Mouse (Mus musculus) thymus, postnatal 36 days (tissue): ENCODE results near the gene Pacs2.

ENCODE experiments used
- DNase-seq, 2 experiments: peaks; one replicate each; pipeline ENCODE4 v3.0.0; 2022; ENCODE audit warnings: mixed read lengths in 2 of 2

Pacs2 gene

DNA sequence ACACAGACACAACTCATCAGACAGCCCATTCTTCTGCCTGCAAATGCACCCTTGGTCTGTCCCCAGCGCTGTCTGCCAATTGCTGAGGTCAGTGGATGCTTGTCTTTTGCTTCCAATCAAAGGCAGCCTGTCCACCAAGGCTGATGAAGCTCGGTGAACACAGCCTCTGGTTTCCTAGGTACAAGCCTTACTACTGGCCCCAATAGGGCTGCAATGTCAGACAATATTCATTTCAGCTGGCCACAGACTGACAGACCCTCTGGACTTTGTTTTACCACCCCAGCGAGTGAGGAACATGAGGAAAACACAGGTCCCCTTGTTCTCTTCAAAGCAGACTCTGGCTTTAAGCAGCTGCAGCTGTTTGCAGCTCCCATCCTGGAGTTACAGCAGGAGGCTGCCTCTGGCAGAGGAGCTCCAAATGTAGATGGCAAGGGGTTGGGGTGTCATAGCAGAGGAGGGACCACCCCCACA, 1.3 kb upstream of the Pacs2 start:
- no peak for DNase-seq

DNA sequence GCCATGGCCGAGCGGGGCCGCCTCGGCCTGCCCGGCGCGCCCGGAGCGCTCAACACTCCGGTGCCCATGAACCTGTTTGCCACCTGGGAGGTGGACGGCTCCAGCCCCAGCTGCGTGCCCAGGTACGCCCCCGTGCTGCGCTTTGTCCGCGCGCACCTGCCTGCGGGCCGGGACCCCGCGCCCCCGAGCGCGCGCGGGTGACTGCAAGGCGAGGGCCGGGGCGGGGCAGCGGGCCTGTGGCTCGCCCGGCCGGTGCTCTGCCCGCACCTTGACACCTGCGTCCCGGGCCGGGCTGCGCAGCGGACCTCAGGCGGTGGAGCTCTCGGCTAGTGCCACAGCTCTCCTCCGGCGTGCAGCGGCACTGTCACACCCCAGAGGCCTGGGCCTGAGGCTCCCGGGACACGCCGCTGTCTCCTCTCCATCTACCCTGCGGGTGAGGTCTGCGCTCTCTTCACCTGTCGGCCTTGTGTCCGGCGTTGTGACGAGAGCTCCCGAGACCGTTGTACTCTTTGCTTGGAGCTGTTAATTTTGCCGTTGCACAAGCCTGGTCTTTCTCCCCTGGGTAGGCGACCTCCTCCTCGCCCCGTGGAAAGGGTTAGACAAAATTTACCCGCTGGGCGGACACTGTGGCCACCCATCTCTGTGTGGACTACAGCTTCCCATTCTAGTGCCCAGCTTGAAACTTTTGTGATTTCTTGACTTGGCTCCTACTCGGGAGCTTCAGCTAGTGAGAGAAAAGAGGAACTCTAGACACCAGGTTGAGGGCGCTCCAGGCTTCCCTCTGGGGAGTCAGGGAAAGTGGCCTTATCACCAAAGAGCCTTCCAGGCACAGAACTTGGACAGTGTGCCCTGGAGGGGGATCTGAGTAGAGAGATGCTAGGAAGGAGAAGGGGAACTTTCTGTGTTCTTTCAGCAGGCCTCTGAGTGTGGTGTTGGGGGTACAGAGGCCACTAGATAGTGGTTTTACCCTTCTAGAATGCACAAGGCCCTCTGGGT, 551 bp downstream of the Pacs2 start:
- DNase-seq: peak; percentile 39 to 58

DNA sequence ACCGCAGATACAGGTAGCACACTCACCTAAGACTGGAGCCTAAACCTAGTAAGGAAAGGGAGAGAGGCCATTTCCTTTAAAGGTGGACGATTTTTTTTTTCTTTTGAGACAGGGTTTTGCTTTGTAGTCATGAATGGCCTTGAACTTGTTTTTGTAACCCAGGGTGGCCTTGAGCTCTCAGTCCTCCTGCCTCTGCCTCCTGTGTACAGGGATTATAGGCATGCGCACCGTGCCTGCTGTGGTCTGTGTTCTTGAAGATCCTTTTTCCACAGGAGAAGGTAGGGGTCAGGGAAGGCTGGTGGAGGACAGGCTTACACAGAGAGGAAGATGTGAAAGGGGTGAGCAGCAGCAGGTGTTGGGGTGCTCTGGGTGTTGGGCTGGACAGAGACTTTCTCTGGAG, 1.6 kb downstream of the Pacs2 start:
- DNase-seq: no peak

DNA sequence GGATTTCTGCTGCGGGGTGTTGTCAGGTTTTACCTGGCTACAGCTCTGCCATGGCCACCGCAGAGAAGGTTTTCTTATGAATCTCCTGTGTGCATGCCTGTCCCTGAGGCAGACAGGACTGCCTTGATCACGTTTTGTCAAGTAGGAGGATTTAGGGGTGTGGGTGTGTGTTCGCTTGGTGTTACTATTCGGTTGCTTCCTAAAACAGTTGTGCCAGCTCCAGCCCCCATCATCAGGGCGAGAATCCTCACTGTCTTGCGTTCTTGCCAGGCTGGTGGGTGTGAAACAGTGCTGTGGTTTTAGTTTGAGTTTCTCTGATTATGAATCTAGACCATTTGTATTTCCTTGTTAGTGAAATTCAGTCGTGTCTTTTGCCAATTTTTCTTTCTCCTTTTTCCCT, 2.7 kb downstream of the Pacs2 start:
- DNase-seq: no peak

DNA sequence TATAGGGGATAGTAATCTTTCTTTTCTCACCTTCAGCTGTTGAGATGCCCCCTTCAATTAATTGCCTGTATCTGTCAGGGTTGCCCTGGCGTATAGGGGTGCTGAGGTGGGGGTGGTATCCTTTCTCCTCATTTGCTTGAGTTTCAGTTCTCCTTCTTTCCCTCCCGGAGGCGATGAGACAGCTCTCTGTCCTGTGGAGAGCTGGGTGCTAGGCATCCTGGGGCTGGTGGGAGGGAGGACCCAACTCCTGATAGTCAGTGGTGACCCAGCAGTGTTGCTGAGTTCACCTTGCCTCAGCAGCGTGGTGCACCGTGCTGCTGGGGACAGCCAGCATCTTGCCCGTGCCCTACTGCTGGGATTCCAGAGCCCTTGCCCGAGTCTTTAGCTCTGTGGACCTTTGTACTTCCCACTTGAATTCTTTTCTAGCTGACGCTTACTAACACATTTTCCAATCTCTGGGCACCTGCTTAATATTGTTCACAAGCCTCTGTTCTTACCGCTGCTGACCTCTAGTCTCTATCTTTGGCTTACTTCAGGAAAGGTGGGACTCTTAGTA, 3.2 kb downstream of the Pacs2 start:
- no peak for DNase-seq

DNA sequence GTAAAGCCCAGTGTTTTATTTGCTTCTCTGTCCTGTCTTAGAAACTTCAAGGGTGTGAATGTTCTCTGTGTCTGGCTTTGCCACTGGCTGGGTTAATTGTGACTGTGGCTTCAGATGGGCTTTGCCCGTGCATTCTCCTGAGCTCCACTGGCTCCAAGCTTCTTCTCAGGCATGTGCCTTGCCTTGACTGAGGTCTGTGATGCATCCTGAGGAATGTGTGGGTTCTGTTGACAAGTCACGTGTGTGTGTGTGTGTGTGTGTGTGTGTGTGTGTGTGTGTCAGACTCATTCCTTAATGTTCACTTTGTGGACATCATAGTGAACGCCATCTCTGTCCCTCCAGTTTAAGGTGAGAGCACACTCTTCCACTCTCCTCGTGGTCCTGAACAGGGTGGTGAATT, 4.5 kb downstream of the Pacs2 start:
- DNase-seq: no peak

DNA sequence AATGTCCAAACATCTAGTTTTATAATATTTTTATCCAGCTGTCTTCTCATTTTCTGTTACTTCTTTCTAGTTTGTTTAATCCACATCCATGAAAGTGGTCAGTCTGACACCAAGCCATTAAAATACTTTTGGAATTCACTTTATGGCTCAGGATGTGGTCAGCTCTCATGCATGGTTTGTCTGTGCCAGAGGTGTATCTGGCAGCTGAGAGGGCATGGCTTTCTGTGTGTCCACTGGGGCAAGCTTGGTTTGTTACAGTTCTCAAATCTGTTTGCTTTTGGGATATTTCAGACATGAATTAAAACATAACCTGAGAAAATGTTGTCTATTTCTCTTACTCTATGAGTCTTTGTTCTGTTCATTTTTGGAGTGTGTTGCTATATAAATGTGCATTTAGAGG, 7.2 kb downstream of the Pacs2 start:
- DNase-seq: no peak

DNA sequence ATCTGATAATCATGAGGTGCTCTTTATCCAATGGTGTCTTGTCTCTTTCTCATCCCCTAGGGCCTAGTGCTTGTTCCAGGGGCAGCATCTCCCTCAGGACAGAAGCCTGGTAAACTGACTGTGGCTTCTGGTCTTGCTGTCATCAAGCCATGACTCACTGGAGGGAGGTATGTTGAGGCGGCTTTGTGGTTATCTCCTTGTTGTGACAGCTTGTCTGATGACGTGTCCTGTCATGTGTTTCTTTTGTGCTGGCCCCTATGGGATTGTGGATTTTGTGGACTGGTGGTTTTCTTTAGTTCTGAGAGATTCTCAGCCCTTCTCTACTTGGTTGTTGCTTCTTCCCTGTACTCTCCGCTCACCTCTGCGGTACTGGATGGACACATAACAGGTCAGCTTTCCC, 8.8 kb downstream of the Pacs2 start:
- no peak for DNase-seq

DNA sequence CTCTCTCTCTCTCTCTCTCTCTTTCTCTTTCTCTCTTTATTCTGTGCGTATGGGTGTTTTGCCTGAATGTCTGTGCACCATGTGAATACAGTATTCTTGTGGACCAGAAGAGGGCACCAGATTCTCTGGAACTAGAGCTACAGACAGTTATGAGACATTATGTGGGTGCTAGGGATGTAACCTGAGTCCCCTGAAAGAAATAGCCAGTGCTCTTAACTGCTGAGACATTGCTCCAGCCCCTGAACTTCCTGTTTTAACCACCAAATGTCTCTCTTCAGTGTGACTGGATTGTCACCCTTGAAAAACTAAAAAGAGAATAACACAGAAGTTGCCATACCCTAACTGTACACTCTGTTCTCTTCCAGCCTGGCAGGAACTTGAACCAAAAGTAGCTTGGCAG, 12.2 kb downstream of the Pacs2 start:
- DNase-seq: no peak

DNA sequence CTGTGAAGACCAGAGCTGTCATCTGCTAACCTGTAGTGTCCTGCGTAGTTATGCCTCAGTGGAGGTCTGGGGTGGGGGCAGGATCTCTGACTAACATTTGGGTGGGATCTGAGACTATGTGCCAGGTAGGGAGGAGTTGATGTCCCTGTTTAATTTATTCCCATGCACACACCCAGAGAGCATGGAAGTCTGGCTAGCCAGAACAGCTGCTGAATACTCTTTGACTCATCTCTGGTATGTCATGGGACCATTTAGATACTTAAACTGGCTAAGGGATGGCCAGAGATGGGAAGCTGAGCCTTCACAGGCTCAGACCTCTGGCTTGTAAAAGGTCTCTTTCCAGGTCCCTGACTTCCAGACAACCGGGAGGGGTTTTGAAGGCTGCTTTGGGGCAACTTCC, 13.2 kb downstream of the Pacs2 start:
- DNase-seq: no peak

DNA sequence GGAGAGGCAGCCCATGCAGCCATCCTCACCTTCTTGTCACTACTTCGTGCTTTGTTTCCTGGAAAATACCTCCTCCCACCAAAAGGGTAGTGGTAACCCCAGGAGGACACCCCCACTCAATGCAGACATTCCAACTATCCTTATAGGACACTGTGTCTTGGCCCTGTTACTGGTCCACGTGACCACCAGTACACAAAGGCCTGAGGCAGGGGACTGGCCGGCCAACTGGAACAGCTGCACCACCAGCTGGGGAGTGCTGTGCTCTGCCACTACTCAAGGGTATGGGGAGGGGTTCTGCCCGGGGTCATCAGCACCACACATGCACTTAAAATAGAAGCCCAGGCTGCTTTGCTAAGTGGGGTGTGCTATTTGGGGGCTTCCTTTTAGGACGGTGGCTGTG, 13.8 kb downstream of the Pacs2 start:
- DNase-seq: no peak

DNA sequence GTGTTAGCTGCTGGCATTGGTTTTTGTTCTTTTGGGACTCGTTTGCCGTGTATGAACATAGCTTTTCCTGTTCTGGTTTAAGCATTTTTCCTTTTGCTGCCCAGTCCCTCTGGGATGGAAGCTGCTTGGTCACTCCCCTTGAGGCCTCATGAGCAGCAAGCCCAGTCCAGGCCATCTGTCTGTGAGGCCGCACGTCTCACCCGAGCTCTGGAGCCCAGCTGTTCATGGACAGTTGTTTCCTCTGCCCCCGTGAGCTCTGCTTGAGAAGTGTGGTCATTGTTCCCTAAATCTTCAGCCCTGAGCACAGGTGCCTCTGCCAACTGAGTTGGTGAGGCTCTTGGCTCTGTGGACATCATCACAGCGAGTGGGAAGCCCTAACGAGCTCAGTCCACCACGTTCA, 14.6 kb downstream of the Pacs2 start:
- no peak for DNase-seq

DNA sequence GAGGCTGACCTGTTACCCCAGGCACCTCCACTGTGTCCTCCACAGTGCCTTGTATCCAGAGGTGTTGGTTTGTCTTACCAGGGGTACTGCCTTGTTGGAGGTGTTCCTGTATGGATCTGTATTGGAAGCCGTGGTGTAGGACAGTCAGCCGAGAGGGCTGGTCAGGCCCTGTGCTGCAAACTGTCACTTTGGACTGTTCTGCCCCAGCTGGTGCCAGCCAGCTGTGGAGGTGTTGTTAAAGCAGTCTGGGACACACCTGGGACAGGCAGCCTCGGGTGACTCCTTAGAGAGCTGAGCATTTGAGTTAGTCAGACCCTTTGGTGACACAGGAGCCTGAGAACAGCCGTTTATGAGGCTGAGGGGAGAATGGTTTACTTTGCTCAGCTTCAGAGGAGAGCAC, 15.7 kb downstream of the Pacs2 start:
- DNase-seq: no peak

DNA sequence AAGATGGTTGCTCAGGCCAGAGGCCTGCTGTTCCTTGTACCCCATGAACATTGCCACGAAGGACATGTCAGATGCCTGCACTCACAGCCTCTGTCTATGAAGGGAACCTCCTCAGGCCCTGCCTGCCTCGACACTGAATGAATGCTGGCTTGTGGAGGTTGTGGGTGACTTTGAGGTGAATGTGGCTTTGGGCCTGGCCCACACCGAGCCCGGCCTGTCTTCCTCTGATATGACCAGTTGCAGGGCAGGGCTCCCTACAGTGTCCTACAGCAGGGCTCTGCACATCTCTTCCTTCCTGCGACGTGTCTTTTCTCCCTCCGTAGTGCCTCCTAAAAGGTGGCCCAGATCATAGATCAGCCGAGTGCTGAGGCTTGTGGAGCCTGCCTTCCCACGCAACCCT, 16.7 kb downstream of the Pacs2 start:
- no peak for DNase-seq

DNA sequence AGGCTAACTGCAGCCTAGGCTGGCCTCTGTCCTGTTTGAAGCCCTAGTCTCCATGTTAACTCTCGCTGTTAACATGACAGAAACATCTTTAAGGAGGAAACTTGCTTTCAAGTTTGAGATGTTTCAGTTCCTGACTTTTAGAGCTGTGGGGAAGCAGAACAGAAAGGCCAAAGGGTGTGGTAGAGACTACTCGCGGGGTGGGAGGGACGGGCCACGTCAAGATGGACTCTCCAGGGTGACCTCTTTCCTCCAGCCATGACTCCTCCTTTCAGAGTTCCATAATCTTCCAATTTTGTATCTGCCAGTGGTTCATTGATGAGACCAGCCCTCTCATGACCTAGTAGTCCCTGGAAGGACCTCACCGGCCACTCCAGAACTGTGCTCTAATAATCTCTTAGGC, 17.1 kb downstream of the Pacs2 start:
- no peak for DNase-seq

DNA sequence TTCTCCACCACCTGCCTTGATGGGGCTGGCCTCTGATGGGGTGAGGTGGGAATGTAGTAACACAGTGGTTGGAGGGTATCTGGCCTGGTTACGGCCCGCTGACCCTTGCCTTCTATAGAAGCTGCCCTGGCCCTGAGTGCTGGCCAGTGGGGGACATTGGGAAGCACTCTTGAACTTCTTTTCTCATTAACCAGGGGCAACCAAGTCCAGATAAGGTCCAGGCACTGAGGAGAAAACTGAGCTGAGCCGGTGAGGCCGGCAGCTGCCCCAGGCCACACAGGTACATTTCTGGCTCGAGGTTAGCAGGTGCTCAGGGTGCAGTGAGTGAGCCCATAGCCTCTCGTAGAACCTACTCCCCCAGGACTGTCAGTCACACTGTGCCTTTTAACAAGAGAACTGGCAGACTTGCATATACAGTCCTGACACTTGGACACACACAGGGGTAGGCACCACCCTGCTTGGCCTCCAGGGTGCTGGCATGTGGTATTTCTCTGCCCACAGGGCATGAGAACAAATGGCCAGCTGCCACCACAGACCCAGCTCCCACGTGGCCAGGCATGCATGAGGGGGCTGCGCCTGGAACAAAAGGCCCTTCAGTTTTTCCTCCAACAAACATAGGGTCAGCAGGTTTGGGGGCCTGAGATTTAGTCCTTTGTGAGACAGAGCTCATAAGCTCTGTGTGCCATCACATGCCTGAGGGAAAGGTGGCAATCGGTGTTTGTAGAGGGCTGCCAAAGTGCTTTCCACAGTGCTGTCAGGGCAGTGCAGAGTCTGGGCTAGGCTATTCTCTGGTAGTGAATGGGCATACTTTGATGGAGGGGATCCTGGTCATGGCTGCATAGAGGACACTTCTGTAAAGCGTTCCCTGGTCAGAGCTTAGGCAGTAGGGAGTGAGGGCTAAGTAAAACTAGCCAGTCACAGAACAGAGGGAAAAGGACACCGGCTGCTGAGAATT, 18.3 kb downstream of the Pacs2 start:
- no peak for DNase-seq

DNA sequence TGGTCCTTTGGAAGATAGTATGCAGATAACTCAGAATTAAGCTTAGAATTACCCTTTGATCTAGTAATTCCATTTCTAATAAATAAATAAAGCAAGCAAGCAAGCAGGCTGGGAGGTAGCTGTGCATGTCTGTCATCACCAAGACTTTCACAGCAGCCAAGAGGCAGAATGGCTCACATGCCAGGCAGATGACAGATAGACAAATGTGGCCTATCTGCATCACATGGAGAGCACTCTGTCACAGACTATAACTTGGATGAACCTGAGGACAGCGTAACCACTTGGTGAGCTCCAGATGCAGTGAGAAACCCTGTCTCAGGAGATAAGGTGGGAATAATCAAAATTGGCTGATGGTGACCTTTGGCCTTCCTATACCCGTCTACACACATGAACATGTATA, 20.8 kb downstream of the Pacs2 start:
- DNase-seq: no peak

DNA sequence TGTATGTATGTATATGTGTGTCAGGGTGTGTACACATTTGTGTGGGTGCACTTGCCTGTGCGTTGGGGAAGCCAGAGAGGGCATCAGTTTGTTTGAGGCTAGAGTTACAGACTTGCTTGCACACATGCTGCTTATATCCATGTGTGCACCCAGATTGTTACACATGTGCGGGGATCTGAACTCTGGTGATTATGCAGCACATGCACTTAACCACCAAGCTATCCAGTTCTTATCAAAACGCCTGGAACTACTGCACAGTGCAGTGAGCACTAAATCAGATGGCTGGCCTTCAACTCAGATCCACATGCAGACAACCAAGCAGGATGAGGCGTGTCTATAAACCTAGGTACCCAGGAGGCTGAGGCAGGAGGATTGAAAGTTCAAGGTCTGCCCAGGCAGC, 22.7 kb downstream of the Pacs2 start:
- no peak for DNase-seq

DNA sequence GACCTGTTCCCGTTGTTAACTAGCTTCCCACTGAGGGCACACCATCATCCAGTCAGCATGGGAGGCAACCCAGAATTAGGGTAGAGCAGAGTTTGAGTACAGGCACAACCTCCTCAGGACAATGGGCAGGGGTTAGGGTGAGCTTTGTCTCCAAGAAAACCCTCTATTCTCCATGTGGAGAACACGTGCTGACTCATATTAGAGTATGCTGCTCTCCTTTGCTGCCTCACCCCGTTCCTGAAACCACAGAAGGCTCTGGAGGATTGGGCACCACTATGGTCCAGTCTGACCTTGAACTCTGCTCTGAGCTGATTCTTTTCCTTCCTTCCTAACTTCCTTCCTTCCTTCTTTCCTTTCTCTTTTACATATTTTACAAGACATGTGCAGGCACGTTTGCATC, 24.1 kb downstream of the Pacs2 start:
- DNase-seq: no peak

DNA sequence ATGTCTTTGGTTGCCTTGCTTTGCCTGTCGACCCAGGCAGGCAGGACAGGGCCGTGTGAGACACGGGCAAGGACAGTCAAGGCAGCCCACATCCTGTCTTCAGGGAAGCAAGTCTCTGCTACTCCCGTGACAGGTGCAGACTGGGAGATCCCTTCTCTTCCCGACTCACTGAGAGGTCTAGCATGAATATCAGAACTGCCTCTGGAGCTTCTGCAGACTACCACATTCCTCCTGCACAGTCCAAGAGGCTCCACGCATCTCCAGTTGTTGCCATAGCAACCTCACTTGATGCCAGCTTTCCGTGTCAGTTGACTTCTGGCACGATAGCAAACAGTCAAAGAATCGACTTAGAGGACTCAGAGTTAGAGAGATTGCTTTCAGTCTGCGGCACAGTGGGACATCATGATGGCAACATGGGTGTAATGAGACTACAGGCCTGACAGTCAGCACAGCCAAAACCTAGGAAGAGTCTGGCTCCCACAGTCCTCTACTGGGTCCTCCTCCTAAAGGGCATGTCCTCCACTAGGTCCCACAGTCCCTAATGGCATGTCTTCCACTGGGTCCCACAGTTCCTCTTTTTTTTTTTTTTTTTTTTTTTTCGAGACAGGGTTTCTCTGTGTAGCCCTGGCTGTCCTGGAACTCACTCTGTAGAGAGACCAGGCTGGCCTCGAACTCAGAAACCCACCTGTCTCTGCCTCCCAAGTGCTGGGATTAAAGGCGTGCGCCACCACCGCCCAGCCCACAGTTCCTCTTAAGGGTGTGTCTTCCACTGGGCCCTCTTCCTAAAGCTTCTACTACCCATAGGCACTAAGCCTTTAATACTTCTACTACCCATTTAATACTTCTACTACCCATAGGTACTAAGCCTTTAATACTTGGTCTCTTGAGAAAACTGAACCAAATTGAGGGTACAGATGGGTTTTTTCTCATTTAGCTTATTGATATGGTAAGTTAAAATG, 27.5 kb downstream of the Pacs2 start:
- peak; percentile 19 to 42 for DNase-seq

DNA sequence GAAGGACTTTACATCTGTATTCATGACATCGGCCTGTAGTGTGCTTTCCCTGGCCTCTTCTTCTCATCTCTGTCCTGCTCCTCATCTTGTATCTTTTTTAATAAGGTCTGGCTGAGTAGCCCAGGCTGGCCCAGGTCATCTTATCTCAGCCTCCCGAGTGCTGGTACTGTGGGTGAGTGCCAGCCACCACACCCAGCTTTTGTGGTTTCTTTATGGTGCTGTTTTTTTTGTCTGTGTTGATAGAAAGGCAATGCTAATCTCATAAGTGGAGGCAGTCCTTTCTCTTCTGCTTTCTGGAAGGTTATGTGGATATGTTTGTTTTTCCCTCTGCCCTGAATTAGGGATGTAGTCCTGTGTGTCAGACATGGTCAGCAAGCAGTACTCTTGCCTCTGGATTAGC, 28.2 kb downstream of the Pacs2 start:
- no peak for DNase-seq
